Mouse (Mus musculus): ENCODE measurements around the gene Grb10. TPM values are rescaled to one million over a fixed set of nuclear protein-coding genes. Genes with fewer than 3 reads are reported as not detected.
A peak's percentile ranks its signal among the peaks of the same experiment; 100 is the strongest.

The Grb10 gene
- total RNA-seq, 2 experiments from 2014 or later = 35.0 to 41.9 TPM

GRCm38 (mm10) chr11:11907703-11908413 is 130.6 kb downstream of the Grb10 start:
- DNase-seq (ENCODE audit: low spot score in 2 of 2) = peak in 1 of 2 experiments; percentile 16

- no peak for DNase-seq (ENCODE audit: low spot score in 2 of 2)
These were observed 133.0 kb downstream of the Grb10 start for GRCm38 (mm10) chr11:11905518-11905917.

- no peak for DNase-seq (ENCODE audit: low spot score in 2 of 2)
These were observed 133.5 kb downstream of the Grb10 start for GRCm38 (mm10) chr11:11904995-11905394.

GRCm38 (mm10) chr11:11901509-11901908 is 137.0 kb downstream of the Grb10 start:
- no peak for DNase-seq (ENCODE audit: low spot score in 2 of 2)

GRCm38 (mm10) chr11:11898496-11898895 is 140.0 kb downstream of the Grb10 start:
- DNase-seq (ENCODE audit: low spot score in 2 of 2) = no peak

GRCm38 (mm10) chr11:11897645-11898357 is 140.7 kb downstream of the Grb10 start, which contains the start of gene Ddc:
TSS of gene Ddc (minus strand) at chr11:11898144.
- DNase-seq (ENCODE audit: low spot score in 2 of 2) = no peak

- no peak for DNase-seq (ENCODE audit: low spot score in 2 of 2)
These were observed 143.0 kb downstream of the Grb10 start for GRCm38 (mm10) chr11:11895479-11895878.

- DNase-seq (ENCODE audit: low spot score in 2 of 2) = no peak
These were observed 144.7 kb downstream of the Grb10 start for GRCm38 (mm10) chr11:11893769-11894168.

GRCm38 (mm10) chr11:11892993-11893602 is 145.4 kb downstream of the Grb10 start:
- DNase-seq (ENCODE audit: low spot score in 2 of 2) = no peak

- DNase-seq (ENCODE audit: low spot score in 2 of 2) = no peak
These were observed 146.7 kb downstream of the Grb10 start for GRCm38 (mm10) chr11:11891832-11892231.

- DNase-seq (ENCODE audit: low spot score in 2 of 2) = no peak
These were observed 148.2 kb downstream of the Grb10 start for GRCm38 (mm10) chr11:11890139-11890741.

- DNase-seq (ENCODE audit: low spot score in 2 of 2) = no peak
These were observed 149.8 kb downstream of the Grb10 start for GRCm38 (mm10) chr11:11888727-11889126.

- DNase-seq (ENCODE audit: low spot score in 2 of 2) = no peak
These were observed 150.4 kb downstream of the Grb10 start for GRCm38 (mm10) chr11:11888051-11888450.

- DNase-seq (ENCODE audit: low spot score in 2 of 2) = no peak
These were observed 152.0 kb downstream of the Grb10 start for GRCm38 (mm10) chr11:11886403-11886998.

- DNase-seq (ENCODE audit: low spot score in 2 of 2) = no peak
These were observed 152.6 kb downstream of the Grb10 start for GRCm38 (mm10) chr11:11885921-11886320.

GRCm38 (mm10) chr11:11885246-11885643 is 153.2 kb downstream of the Grb10 start:
- DNase-seq (ENCODE audit: low spot score in 2 of 2) = no peak

- no peak for DNase-seq (ENCODE audit: low spot score in 2 of 2)
These were observed 153.8 kb downstream of the Grb10 start for GRCm38 (mm10) chr11:11884533-11885245.

GRCm38 (mm10) chr11:11881783-11882155 is 156.7 kb downstream of the Grb10 start:
- no peak for DNase-seq (ENCODE audit: low spot score in 2 of 2)

- no peak for DNase-seq (ENCODE audit: low spot score in 2 of 2)
These were observed 157.3 kb downstream of the Grb10 start for GRCm38 (mm10) chr11:11881026-11881782.
